Mouse (Mus musculus): ENCODE data around the gene Snupn. TPM values are rescaled to one million over a fixed set of nuclear protein-coding genes. Genes with fewer than 3 reads are reported as not detected.

Snupn gene
- polyA plus RNA-seq, 1 experiment from 2014 or later, result 31.6 TPM

Other genes with a start within 250 kb of the Snupn start
- gene Lingo1, start 154.4 kb upstream of the Snupn start, polyA plus RNA-seq (2016; fragmentation: Nextera tagmentation; extraction: Ambion mirVana), result 0.85 and 1.8 TPM in 2 replicates
- 0.35 TPM in 1 of 2 replicates, not detected in the other for gene Odf3l1, start 86.2 kb upstream of the Snupn start, polyA plus RNA-seq (2016; fragmentation: Nextera tagmentation; extraction: Ambion mirVana)
- 2.1 and 5.0 TPM in 2 replicates for gene Cspg4, start 85.8 kb upstream of the Snupn start, polyA plus RNA-seq (2016; fragmentation: Nextera tagmentation; extraction: Ambion mirVana)
- 9.3 and 11.6 TPM in 2 replicates for gene Snx33, start 22.5 kb upstream of the Snupn start, polyA plus RNA-seq (2016; fragmentation: Nextera tagmentation; extraction: Ambion mirVana)
- gene Imp3, start 13.4 kb upstream of the Snupn start, polyA plus RNA-seq (2016; fragmentation: Nextera tagmentation; extraction: Ambion mirVana), result 70.5 and 77.9 TPM in 2 replicates
- 24.6 and 27.6 TPM in 2 replicates for gene Ptpn9, start 44.0 kb downstream of the Snupn start, polyA plus RNA-seq (2016; fragmentation: Nextera tagmentation; extraction: Ambion mirVana)
- 60.5 and 62.5 TPM in 2 replicates for gene Sin3a, start 121.2 kb downstream of the Snupn start, polyA plus RNA-seq (2016; fragmentation: Nextera tagmentation; extraction: Ambion mirVana)
- 62.2 and 72.1 TPM in 2 replicates for gene Man2c1, start 179.8 kb downstream of the Snupn start, polyA plus RNA-seq (2016; fragmentation: Nextera tagmentation; extraction: Ambion mirVana)
- 6.1 and 6.9 TPM in 2 replicates for gene Neil1, start 197.4 kb downstream of the Snupn start, polyA plus RNA-seq (2016; fragmentation: Nextera tagmentation; extraction: Ambion mirVana)
- 106 and 107 TPM in 2 replicates for gene Commd4, start 207.5 kb downstream of the Snupn start, polyA plus RNA-seq (2016; fragmentation: Nextera tagmentation; extraction: Ambion mirVana)